Mouse (Mus musculus): ENCODE results near the gene Sort1.

Gene Sort1

DNA sequence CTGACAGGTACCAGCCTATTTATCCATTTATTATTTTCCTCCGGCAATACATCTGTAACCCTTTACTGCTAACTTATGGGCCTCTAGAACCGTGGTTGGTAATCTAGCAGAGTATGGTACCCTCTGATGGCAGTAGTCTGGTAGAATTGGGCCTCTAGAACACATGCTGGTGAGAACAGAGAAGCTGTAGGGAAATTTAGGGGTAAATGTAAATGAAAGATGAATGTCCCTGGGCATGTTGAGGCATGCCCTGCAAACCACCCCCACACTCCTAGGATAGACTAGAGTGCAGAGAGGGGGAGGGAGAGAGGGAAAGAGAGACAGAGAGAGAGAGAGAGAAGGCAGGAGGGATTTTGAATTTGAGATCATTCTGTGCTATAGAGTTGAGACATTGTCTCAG is 100.5 kb downstream of the Sort1 start:
- DNase-seq: no peak

DNA sequence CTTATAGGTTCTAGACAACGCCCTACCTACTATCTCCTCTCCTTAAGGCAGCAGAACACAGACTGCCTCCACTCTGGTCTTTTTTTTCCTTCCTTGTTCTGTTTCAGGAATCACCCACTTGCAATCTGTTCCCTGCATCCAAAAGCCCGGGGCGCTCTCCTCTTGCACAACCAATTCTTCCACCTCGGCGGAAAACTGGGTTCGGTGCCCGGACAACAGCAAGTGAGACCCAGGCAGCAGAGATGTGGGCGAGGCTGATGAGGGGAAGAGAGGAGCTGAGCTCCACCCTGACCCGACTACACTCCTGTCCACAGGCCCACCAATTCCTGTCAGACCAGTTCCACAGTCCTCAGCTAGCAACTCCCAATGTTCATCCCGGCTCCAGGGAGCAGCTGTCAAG is 102.3 kb downstream of the Sort1 start:
- no peak for DNase-seq

DNA sequence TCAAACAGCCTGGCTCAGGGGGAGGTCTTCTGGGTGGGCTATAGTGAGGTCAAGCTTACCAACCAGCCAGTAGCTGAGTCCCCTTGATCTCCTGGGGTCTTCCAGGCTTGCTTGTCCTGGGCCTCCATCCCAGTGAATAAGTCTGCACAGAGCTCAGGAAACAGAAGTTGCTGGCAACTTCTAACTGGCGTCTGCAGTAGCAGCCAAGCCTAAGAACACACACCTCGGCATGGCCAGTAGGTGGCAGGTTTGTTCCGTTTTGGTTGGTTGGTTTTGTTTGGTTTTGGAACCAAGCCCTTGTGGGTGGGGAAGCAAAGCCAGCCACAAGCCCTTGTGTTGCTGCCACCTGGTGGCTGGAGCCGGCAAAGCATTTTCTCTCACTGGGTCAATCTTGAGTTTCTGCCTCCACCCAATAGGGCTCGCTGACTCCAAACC is 105.2 kb downstream of the Sort1 start:
- DNase-seq: peak; percentile 82 to 95

DNA sequence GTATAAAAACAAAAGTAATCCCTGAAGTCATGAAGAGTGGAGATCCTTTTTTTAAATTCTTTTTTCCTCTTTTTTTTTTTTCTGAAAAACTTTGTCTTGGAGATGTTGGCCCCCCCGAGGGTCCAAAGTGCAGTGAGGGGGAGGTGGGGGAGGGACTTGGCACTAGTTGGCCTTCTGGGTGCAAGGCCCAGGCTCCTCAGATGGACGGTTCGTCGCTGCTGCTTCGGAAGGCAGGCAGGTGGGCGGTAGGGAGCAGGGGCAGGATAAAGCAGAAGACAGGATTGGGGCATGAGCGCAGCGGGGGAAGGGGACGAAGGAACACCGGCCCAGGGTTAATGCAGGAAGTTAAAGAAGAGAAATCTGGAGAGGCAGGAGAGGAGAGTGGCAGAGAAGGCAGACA is 108.4 kb downstream of the Sort1 start:
- no peak for DNase-seq

DNA sequence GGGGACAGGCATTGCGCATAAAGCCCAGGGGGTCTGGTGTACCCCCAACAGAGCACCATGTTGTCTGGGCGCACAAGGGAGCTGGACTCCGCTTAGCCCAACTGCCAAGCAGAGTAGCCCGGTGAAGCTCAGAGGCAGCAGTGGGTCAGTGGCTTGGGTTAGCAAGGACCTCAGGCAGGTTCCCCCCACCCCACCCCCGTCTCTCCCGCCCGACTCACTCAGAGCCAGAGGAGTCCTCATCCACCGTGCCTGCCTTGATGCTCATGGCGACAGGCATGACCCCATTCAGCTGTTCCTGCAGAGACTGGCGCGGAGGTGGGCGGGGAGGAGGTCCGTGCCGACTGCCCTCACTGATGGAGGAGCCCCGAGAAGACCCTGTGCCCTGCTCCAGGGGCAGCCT is 108.9 kb downstream of the Sort1 start:
- no peak for DNase-seq

DNA sequence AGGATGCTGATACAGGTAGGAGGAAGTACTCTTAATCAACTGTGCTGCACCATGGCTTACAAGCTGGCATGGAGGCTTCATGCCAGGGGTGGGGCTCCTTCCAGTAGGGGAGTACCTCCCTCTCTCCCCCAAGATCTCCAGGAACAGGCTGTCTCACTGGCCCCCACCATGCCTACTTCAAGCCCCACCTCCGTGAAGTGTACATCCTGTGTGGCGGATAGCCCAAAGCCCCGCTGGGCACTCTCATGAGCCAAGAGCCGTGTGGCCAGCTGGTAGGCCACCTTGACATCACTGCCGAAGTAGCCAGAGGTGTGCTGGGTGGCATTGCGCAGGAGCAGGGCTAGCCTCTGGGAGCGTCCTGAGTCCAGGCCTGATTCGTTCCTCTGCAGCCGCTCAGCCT is 114.4 kb downstream of the Sort1 start:
- DNase-seq: no peak

DNA sequence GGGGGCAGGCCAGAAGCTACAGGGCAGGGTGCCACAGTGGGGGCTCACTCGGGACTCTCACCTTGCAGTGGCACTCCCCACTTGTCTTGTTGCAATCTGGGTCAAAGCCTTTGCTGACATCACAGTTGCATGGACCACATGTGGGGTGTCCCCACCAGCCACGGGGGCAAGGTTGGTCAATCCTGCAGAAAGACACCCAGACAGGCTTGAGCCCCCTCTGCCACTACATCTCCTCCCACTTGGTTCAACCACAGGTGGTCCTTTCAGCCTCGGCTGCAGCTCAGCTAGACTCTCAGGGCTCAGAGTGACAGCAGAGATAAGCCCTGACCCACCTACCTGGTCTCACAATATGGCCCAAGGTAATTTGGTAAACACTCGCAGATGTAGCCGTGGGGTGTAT is 116.6 kb downstream of the Sort1 start:
- DNase-seq: no peak

DNA sequence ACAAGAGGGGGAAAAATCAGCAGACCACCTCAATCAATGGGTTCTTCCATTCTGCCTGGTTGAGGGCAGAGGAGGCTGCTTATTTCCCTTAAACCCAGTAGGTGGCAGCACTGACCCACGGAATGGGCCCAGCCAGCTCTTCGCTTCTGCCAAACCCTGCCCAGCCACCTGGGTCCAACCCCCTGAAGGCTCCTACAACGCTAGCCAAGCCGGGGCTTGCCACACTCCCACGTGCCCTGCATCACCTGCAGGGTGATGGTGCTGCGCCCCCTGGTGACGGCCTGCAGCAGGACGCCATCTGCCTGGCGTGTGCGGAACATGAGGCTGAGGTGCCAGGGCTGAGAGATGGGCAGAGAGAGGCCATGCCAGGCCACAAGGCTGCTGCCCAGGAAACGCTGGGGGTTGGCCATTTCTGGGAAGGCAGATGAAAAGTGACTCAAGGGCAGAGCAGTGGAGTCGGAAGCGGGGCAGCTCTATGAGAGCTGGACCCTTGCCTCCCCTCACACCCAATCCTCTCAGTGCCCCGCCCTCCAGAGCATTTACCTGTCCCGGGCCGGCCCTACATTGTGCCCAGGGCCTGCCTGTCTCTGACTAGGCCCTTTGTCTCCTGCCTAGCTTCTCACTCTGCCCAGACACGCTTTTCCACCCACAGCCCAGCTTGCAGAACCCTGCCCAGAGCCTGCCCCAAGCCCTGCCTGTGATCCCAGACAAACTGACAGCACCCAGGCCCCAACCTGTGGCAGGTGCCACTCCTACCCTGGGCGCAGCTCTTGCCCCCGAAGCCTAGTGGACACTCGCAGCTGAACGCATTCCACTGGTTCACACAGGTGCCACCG is 118.0 kb downstream of the Sort1 start:
- DNase-seq: peak; percentile 83

DNA sequence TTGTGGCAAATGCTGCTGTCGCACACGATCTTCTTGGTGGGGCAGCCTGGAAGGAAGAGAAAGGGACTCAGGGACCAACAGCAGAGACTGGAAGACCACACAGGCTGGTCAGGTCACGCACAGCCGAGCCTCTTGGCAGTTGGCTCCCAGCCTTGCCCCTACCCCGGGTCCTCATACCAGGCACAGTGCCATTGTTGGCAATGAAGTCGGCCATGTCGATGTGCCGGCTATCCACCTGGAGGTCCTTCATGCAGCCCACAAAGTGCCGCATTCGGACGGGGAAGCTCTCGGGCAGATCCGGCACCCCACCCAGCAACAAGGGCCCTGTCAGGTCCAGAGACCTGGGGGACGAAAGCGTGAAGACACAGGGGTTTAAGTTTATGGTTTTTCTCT is 118.6 kb downstream of the Sort1 start:
- no peak for DNase-seq

DNA sequence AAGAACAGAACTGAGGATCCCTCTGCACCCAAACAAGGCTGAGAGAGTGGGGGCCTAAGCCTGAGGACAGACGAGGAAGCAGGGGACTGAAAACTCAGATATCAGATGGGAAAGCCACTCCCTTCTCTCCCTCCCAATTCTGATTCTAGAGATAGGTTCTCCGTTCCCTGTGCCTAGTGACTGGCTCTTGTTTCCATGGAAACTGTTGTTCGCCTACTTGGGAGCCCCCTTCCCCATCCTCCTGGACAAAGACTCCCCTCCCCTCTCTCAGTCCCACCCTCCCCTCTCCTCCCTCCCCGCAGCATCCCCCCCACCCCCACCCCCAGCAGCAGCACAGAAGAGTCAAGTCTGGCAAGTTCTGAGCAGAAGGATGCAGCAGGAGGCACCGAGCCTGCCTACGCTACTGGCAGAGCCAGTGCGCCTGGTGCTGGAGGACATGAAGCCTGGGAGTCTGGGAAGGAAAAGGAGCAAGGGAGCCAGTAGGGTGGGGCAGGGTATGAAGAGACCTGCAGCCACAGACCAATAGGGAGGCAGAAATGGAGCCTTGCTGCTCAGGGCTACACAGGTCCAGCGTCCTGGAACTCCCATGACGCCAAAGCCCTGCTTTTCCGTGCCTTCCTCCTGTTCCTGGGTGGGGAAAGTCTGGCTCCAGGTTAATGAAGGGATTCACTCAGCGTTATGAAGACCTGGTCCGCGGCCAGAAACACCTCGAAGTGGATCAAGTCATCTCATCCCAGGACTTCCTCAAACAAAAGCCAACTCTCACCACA is 121.8 kb downstream of the Sort1 start:
- no peak for DNase-seq

DNA sequence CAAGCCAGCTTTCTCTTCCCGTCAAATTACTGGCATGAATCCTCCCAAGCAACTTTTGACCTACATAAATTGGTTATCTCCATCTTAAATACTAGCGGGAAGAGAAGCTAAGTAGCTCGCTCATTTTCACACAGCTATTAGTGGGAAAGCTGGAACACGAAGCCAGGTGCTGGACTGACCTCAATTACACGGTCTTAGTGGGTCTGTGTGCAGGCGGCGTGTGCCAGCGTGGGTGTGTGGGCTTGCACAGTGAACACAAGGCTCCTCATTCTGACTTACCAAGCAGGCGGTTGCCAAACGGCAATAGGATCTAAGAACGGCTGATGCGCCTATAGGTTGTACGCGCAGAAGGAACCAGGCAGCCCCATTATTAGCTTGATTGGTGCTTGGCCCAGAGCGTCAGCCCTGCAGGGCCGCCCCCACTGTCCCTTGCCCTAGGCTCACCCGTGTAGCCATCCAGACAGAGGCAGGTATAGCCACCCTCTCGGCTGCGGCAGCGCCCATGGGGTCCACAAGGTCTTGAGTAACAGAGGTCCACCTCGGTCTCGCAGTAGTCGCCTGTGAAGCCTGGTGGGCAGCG is 122.5 kb downstream of the Sort1 start:
- no peak for DNase-seq

DNA sequence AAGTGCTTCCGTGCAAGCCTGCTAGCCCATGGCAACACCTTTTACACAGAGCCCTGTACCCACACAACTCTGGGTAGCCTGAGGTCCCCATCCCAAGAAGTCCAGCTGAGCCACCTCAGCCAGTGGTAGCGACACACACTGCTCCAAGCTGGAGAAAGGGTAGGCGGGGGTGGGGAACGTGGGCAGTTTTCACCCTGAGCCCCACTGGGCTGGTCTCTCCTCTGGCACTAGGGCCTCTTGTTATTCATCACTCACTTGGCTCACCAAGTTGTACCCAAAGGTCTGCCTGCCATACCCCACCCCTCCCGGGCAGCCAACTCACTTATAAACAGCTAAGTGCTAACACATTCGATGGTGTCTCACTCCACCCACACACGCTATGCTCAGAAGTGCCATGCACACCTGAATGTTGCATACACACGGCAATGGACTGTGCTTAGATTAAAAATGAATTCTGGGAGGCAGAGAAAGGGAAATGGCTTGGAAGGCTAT is 124.7 kb downstream of the Sort1 start:
- no peak for DNase-seq

DNA sequence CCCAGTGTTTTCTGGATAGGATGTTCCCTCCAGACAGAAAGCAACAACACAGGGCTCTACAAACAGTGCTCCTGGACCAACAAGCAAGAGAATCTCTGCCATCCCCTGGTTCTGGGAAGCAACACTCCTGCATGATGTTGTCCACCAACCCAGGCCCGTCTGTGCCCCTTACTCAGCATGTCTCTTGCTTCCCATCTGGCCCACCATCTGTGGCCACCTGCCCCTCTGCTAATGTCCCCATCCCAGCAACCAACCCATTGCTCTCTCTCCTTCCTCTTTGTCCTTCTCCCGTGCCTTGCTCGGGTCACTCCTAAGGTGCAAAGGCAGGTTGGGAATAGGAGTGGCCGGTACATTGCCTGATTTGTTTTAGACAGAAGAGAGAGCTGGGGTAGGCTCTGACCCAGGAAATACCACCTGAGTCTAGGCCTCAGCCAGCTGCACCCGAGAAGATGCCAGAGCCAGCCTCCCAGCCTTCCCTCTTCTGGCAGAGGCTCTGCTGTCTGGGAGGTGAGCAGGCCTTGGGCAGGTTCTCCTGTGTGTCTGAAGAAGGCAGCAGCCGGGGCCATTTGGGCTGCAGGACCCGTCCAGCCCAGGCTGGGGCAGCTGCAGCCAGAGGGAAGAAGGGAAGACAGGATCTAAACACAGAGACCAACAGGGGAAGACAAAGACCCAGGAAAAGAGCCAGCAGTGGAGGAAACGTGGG is 125.9 kb downstream of the Sort1 start:
- no peak for DNase-seq

DNA sequence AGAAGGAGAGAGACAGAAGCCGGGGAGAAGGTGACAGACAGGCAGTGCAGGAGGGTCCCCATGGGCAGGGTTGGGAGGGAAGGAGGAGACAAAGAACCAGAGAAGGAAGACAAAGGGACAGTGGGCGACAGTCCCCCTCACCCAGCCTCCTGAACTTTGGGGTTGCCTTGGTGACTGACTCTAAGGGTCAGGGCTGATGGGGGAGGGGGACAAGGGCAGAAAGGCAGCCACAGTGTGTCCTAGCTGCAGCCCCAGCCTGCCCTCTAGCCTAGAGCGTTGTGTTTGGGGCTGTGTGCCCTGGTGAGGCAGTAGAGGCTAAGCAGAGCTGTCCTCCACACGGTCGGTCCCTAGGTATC is 126.5 kb downstream of the Sort1 start:
- no peak for DNase-seq
